Mouse (Mus musculus): ENCODE results near the gene Ifna1.

The Ifna1 gene

GRCm38 (mm10) chr4:88872691-88873090, 22.8 kb downstream of the Ifna1 start:
- no peak for DNase-seq (ENCODE audit: low read depth, low spot score)

- no peak for DNase-seq (ENCODE audit: low read depth, low spot score)
Measured at GRCm38 (mm10) chr4:88875435-88876095, 25.7 kb downstream of the Ifna1 start.

DNA sequence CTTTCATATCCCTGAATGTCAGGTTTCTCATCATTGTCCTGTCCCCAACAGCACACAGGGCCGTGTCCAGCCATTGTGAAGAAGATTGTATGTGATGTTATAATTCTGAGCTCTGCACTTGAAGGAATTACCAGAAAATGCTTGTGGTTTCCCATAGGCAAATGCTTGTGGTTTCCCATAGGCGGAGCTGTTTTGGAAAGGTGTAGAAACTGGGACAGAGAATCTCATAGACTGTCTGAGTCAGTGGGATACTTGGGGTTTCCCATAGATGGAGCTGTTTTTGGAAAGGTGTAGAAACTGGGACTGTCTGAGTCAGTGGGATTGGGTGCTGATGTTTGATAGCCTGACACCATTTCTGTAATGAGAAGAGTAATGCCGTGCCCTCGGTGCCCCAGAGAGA, 26.6 kb downstream of the Ifna1 start:
- DNase-seq (ENCODE audit: low read depth, low spot score) = no peak

GRCm38 (mm10) chr4:88878246-88878645, 28.4 kb downstream of the Ifna1 start:
- DNase-seq (ENCODE audit: low read depth, low spot score) = no peak

- no peak for DNase-seq (ENCODE audit: low read depth, low spot score)
Measured at GRCm38 (mm10) chr4:88878772-88879171, 28.9 kb downstream of the Ifna1 start.

DNA sequence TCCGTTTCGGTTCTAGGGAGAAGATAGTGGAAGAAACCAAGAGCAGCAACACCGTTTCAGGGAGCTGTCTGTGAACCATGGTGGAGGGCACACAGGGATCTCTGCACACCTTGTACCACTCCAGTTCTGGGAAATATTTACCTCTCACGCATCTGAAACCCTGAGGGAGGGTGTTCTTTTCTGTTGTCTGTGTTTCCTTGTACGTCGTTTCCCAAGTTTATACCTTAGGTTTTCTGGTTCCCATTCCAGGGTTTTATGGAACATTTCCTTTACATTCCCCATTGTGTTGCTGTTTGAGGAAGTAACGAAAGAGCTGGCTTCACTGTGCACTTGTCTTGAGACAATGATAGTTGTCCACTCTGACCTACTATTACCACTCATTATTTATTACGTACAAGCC, 30.2 kb downstream of the Ifna1 start, which contains the start of gene Ifne:
TSS of gene Ifne (minus strand) at position 101 of the 400 bp plus-strand sequence.
- no peak for DNase-seq (ENCODE audit: low read depth, low spot score)

DNA sequence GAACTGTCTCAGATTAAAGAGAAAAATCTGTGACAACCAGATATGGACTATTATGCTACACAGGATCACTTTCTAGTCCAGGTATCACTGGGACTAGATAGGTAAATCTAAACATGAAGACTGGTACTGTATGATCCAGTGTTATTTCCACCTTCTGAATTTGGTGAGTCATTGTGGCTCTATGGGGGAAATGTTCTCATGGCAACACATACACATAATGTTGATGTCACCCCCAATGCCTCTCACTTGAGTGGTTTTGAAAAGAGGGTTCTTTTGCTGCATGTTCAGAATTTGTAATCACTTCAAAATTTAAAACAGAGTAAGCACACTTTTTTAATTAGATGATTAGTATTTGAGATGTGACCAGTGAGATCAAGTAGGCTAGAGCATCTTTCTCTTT, 38.3 kb downstream of the Ifna1 start:
- DNase-seq (ENCODE audit: low read depth, low spot score) = no peak

GRCm38 (mm10) chr4:88893201-88893754, 43.4 kb downstream of the Ifna1 start:
- no peak for DNase-seq (ENCODE audit: low read depth, low spot score)

Data from brain, embryonic 18.5 days (tissue).